Mouse (Mus musculus) stomach, embryonic 16.5 days (tissue): Measurements from ENCODE around the gene Adgre1. TPM values are rescaled to one million over a fixed set of nuclear protein-coding genes. Genes with fewer than 3 reads are reported as not detected.
"Not testable (repeated sequence)": the region's sequence is repeated elsewhere in the genome, so short reads cannot be mapped to it uniquely, and the experiment has no call there.

ENCODE experiments used
- ATAC-seq: fragments of 200-750 bp; cut with Nextera tagmentation; 2 replicates; pipeline ENCODE4 v1.8.0; 2017; ENCODE audit warnings: moderate number of reproducible peaks, moderate TSS enrichment; ENCODE audit not compliant: insufficient read depth, low FRiP score
- H3K27ac ChIP-seq: fragments of 300-500 bp; sonication (generic); 2 replicates; pipeline ENCODE4 v1.5.1; 2014; ENCODE audit warnings: low read length
- H3K27me3 ChIP-seq: fragments of 300-500 bp; sonication (generic); 2 replicates; pipeline ENCODE4 v1.6.1; 2014; ENCODE audit warnings: low read length, control low read depth, mixed read lengths; ENCODE audit not compliant: control insufficient read depth, insufficient read depth
- H3K36me3 ChIP-seq: fragments of 300-500 bp; sonication (generic); 2 replicates; pipeline ENCODE4 v1.6.1; 2014; ENCODE audit warnings: low read length; ENCODE audit not compliant: control insufficient read depth, insufficient read depth
- H3K4me1 ChIP-seq: fragments of 300-500 bp; sonication (generic); 2 replicates; pipeline ENCODE4 v1.6.1; 2014; ENCODE audit warnings: low read length, control low read depth, mixed read lengths; ENCODE audit not compliant: control insufficient read depth, insufficient read depth
- H3K4me2 ChIP-seq: fragments of 300-500 bp; sonication (generic); 2 replicates; pipeline ENCODE4 v1.6.1; 2014; ENCODE audit warnings: low read depth, low read length, mixed read lengths
- H3K4me3 ChIP-seq: fragments of 300-500 bp; sonication (generic); replicated peaks from 2 replicates; pipeline ENCODE4 v1.5.1; 2014; ENCODE audit warnings: mild to moderate bottlenecking, low read length
- H3K9ac ChIP-seq: fragments of 300-500 bp; sonication (generic); 2 replicates; pipeline ENCODE4 v1.6.1; 2014; ENCODE audit warnings: low read length
- H3K9me3 ChIP-seq: fragments of 300-500 bp; sonication (generic); replicated peaks from 2 replicates; pipeline ENCODE4 v1.6.1; 2016; ENCODE audit warnings: low read length, control low read depth; ENCODE audit not compliant: control insufficient read depth
- WGBS: fragments of 180-500 bp; shearing (Covaris S2); extraction: QIAGEN DNeasy Blood & Tissue Kit; methylation state at CpG from one replicate; pipeline ENCODE4 v1.1.7; 2014; 5-methylcytosine and 5-hydroxymethylcytosine counted together
- polyA plus RNA-seq: library from polyadenylated mRNA; unstranded; fragments of >200 nt; fragmentation: Nextera tagmentation; extraction: Ambion mirVana; gene quantifications from 2 replicates; pipeline ENCODE4 v1.2.1, GENCODE M21; 2015

Adgre1 gene
- 8.8 and 9.7 TPM in 2 replicates for polyA plus RNA-seq

DNA sequence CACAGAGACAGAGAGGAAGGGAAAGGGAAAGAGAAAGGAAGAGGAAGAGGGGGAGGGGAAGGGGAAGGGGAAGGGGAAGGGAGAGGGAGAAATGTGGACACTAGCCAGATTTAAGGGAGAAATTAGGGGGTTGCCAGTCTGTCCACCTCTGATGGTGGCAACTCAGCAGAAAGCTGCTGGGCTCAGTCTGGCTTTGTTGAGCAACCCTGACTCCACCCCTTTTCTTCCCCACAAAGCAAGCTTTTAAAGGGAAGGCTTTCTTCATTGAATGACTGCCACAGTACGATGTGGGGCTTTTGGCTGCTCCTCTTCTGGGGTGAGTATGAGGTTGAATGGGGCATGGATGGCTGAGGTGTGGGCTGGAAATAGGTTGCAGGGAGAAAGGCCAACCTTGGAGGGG lies at the start of gene Adgre1:
Gene Adgre1, plus strand, starts transcription at position 251 of the 400 bp plus-strand sequence.
- no peaks in the 10 kb centered on the region for H3K27me3 ChIP-seq
- H3K36me3 ChIP-seq: no peaks in the 10 kb centered on the region
- WGBS: 24% methylated on average over 1 of the region's 1 CpGs

DNA sequence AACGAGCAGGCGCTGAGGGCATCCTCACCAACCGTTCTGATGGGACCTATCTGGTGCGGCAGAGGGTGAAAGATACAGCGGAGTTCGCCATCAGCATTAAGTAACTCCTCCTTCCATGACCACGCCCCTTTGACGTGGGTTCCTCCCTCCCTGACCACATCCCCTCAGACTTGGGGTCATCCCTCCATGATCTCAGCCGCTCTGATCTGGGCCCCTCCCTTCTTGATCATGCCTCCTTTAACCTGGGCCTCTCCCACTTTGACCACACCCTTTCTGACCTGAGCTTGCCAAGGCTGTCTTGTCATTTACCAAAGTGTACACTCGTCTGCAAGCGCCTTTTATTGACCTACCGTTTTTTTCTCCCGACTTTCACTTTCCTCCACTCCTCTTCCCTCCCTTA lies 46.7 kb upstream of the Adgre1 start:
- no peaks in the 10 kb centered on the region for H3K27me3 ChIP-seq
- H3K4me1 ChIP-seq: no peaks in the 10 kb centered on the region
- 0 out of 2 replicates have a peak overlapping the region, but pooled peaks have one; percentile 13 for H3K4me2 ChIP-seq
- 37% methylated on average over 13 of the region's 13 CpGs for WGBS
- H3K36me3 ChIP-seq: no peaks in the 10 kb centered on the region
- ATAC-seq: peak; percentile 37; the same call in 1 of the 2 replicates
- no peak overlapping the region for H3K4me3 ChIP-seq
- H3K9ac ChIP-seq: no peak overlapping the region
- no peaks in the 10 kb centered on the region for H3K9me3 ChIP-seq
- no peak overlapping the region for H3K27ac ChIP-seq

More for the DNA sequence above, at the start of gene Adgre1:
- Histone ChIP-seq H3K4me2 (no peak within 1 kb of the TSS), H3K9me3 (no peaks in the 10 kb centered on the region), H3K27ac (no peak within 1 kb of the TSS), H3K9ac (no peak within 1 kb of the TSS), H3K4me1 (no peaks in the 10 kb centered on the region), H3K4me3 (no peak within 1 kb of the TSS)
- no peak for ATAC-seq

DNA sequence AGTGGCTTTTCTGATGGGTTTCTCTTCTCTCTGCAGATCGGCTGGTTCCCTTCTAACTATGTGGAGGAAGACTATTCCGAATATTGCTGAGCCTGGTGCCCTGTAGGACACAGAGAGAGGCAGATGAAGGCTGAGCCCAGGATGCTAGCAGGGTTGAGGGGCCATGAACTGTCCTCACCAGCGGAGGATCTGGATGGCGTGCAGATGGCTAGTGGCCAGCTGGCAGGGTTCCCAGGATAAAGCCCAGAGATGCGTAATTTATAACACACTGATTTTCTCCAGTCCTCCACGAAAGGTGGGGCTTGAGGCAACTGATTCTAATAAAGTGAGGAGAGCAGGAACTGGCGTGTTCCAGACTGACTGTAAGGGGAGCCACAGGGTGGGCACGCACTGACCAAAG lies 30.9 kb upstream of the Adgre1 start:
- 43% methylated on average over 8 of the region's 8 CpGs for WGBS
- H3K4me3 ChIP-seq: no peak overlapping the region
- no peaks in the 10 kb centered on the region for H3K9me3 ChIP-seq
- H3K36me3 ChIP-seq: no peaks in the 10 kb centered on the region
- no peak overlapping the region for H3K4me2 ChIP-seq
- no peaks in the 10 kb centered on the region for H3K27me3 ChIP-seq
- H3K27ac ChIP-seq: no peak overlapping the region
- H3K4me1 ChIP-seq: no peaks in the 10 kb centered on the region
- ATAC-seq: no peak
- H3K9ac ChIP-seq: no peak overlapping the region

DNA sequence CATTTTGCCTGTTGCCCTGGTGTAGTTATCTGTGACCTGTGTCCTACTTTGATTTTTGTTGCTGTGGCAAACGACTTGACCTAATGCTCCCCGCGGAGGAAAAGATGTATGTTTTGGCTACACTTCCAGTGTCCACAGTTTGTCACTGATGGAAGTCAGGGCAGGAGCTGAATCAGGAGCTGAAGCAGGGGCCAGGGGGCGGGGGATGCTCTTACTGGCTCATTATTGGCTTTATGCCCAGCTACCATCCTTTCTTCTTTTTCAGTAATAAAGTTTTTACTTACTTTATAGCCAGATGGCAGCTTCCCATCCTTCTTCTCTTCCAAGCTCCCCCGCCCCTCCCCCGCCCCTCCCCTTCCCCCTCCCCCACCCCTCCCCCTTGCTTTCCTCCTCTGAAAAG lies 29.5 kb upstream of the Adgre1 start:
- Histone ChIP-seq H3K27me3 (no peaks in the 10 kb centered on the region), H3K9ac (no peak overlapping the region), H3K9me3 (no peaks in the 10 kb centered on the region), H3K4me2 (no peak overlapping the region), H3K36me3 (no peaks in the 10 kb centered on the region), H3K4me1 (no peaks in the 10 kb centered on the region), H3K4me3 (no peak overlapping the region), H3K27ac (no peak overlapping the region)
- 38% methylated on average over 5 of the region's 6 CpGs for WGBS
- ATAC-seq: no peak

DNA sequence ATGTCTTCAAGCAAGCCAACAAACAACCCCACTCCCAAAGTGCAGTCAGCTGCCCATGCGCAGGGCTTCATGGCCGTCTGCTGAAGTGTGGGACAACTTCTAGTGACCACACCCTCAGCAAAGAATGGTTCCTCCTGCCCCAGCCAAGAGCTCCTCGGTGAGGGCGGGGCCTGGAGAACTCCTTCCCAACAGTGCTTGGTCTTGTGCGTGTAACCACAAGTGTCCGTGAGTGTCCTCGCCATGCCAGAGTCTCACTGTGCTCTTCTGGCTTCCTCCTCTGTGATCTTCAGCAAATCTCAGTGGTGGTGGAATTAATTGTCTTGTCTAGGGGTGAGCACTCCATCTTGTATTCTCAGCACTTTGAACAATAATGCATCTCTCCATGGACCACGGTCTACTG lies 27.5 kb upstream of the Adgre1 start:
- Histone ChIP-seq H3K4me3 (no peak overlapping the region), H3K4me1 (peaks cover 2% of the 10 kb centered on the region), H3K9me3 (no peaks in the 10 kb centered on the region), H3K27me3 (no peaks in the 10 kb centered on the region), H3K9ac (no peak overlapping the region), H3K4me2 (no peak overlapping the region), H3K27ac (no peak overlapping the region), H3K36me3 (no peaks in the 10 kb centered on the region)
- 83% methylated on average over 8 of the region's 8 CpGs for WGBS
- no peak for ATAC-seq

DNA sequence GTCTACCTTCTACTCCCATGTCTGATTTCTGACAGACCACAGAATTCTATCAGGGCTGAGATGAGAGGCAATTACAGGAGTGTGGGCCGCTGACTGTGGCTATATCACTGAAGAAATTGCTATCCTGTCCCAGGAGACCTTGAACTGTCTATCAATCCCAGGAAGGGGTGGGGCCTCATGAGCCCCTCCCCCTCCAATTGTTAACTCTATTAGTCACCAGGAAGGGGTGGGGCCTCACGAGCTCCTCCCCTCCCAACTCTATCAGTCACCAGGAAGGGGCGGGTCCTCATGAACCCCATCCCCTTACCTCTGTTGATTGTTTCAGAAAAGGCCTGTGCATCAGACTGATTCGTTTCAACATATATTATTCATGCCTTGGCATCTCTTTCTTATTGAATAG lies 26.2 kb upstream of the Adgre1 start:
- Histone ChIP-seq H3K4me3 (no peak overlapping the region), H3K4me2 (no peak overlapping the region)

DNA sequence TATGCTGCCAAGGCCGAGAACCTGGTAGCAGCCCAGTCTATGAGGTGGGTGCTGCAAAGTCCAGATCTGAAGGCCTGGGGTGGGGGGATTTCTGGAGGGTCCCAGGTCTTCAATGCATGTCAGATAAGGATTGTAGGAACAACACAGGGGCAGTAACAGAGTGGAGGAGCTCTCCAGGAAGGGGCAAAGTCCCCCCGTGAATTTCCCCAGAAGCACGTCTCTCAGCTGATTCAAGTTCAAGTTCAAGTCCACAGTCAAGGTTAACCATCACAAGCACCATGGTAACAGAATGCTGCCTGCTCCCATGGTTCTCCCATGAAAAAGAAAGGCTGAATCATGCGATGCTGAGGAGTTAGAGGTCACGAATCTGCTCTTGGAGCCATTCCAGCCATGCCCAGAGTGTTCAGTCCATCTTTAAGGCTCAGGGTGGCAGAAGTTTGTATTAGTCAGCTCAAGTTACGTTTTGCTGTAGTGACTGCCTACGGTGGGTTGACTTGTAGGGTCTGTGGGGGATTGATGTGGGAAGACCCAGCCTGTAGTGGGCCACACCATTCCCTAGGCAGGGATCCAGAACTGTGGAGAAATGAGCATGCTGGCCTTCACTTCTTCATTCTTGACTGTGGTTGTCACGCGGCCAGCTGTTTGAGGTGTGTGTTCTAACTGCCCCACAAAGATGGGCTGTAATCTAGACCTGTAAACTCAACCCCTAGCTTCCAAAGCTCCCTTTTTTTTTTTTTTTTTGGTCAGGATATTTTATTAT lies 24.3 kb upstream of the Adgre1 start:
- Histone ChIP-seq H3K27me3 (no peaks in the 10 kb centered on the region), H3K36me3 (no peaks in the 10 kb centered on the region), H3K9me3 (no peaks in the 10 kb centered on the region), H3K27ac (no peak overlapping the region), H3K4me1 (peaks cover 3% of the 10 kb centered on the region), H3K4me2 (peak overlapping the region; percentile 24; the same call in 1 of the 2 replicates), H3K4me3 (no peak overlapping the region), H3K9ac (no peak overlapping the region)
- WGBS: 61% methylated on average over 9 of the region's 9 CpGs
- no peak for ATAC-seq

More for the DNA sequence above, 26.2 kb upstream of the Adgre1 start:
- Histone ChIP-seq H3K27ac (no peak overlapping the region), H3K9me3 (no peaks in the 10 kb centered on the region), H3K4me1 (peaks cover 3% of the 10 kb centered on the region), H3K9ac (no peak overlapping the region), H3K27me3 (no peaks in the 10 kb centered on the region), H3K36me3 (no peaks in the 10 kb centered on the region)
- ATAC-seq: no peak
- 83% methylated on average over 4 of the region's 4 CpGs for WGBS

DNA sequence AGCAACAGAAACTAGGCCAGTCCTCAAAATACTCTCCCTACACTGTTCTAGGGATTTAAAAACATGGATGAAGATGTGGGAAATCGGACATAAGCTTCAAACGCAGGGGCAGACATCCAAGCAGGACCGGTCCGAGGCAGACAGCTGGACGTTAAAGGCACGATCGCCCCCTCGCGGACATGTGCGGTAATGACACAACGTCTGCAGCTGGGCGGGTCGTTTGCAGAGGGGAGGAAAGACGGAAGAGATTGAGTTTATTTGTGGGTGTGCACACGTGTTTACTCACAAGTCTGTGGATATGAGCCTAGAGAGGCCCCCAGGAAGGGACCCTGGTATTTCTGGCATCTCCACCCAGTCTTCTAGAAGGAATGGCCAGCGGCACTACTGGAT lies 23.7 kb upstream of the Adgre1 start:
- Histone ChIP-seq H3K4me1 (peaks cover 3% of the 10 kb centered on the region), H3K9ac (no peak overlapping the region), H3K9me3 (no peaks in the 10 kb centered on the region), H3K27ac (no peak overlapping the region), H3K4me2 (peak overlapping the region; percentile 24; the same call in 1 of the 2 replicates), H3K4me3 (no peak overlapping the region), H3K36me3 (no peaks in the 10 kb centered on the region), H3K27me3 (no peaks in the 10 kb centered on the region)
- 6% methylated on average over 16 of the region's 16 CpGs for WGBS
- ATAC-seq: no peak; the same call in 1 of the 2 replicates

DNA sequence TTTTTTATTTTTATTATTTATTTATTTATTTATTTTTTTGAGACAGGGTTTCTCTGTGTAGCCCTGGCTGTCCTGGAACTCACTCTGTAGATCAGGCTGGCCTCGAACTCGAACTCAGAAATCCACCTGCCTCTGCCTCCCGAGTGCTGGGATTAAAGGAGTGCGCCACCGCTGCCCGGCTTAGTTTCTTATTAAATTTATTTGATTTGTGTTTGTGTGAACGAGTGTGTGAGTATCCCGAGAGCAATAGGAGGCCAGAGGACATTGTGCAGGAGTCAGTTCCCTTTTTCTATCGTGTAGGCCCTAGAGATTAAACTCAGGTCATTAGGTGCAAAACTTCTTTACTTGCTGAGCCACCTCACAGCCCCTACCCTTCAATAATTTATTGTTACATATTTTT lies 23.3 kb upstream of the Adgre1 start:
- H3K9ac ChIP-seq, H3K36me3 ChIP-seq, H3K4me2 ChIP-seq, H3K27me3 ChIP-seq, H3K4me3 ChIP-seq, H3K9me3 ChIP-seq, ATAC-seq, H3K4me1 ChIP-seq, H3K27ac ChIP-seq: not testable (repeated sequence)
- 64% methylated on average over 9 of the region's 9 CpGs for WGBS
